Mouse (Mus musculus) MEL (cell line): ENCODE data around the gene Col13a1.

Experiments
- CTCF ChIP-seq, 3 experiments: IDR thresholded peaks in 2 of 3; conservative IDR thresholded peaks in 1 of 3; 2 replicates each; pipeline ENCODE4 v1.5.1; 2011 to 2012; ENCODE audit warnings: low read length in 3 of 3, low read depth in 2 of 3, mild to moderate bottlenecking in 2 of 3, improper control_type of control experiment in 1 of 3, inconsistent platforms in 1 of 3, mixed read lengths in 1 of 3, moderate library complexity in 1 of 3; ENCODE audit not compliant: control insufficient read depth in 1 of 3, insufficient read depth in 1 of 3, poor library complexity in 1 of 3, severe bottlenecking in 1 of 3
- EP300 ChIP-seq, 2 experiments: IDR thresholded peaks; 2 replicates each; pipeline ENCODE4 v1.6.1; 2011; ENCODE audit warnings: improper control_type of control experiment in 2 of 2, low read length in 2 of 2, low read depth in 1 of 2, mild to moderate bottlenecking in 1 of 2
- HCFC1 ChIP-seq: IDR thresholded peaks from 2 replicates; pipeline ENCODE4 v1.6.1; 2012; ENCODE audit warnings: low read depth, mild to moderate bottlenecking, inconsistent platforms, low read length, improper control_type of control experiment, moderate library complexity
- MAZ ChIP-seq: IDR thresholded peaks from 2 replicates; pipeline ENCODE4 v1.6.1; 2012; ENCODE audit warnings: low read depth, mild to moderate bottlenecking, inconsistent platforms, low read length, improper control_type of control experiment
- MXI1 ChIP-seq: IDR thresholded peaks from 2 replicates; pipeline ENCODE4 v1.6.1; 2011; ENCODE audit warnings: mild to moderate bottlenecking, low read depth, low read length, improper control_type of control experiment
- NRF1 ChIP-seq: IDR thresholded peaks from 2 replicates; pipeline ENCODE4 v1.6.1; 2014; ENCODE audit warnings: low read depth, mild to moderate bottlenecking, inconsistent platforms, low read length, improper control_type of control experiment, moderate library complexity; ENCODE audit not compliant: poor library complexity, insufficient read depth, severe bottlenecking
- POLR2A ChIP-seq, 2 experiments: IDR thresholded peaks; 2 replicates each; pipeline ENCODE4 v1.6.1; 2011 to 2012; ENCODE audit warnings: low read length in 2 of 2, mild to moderate bottlenecking in 2 of 2, control low read depth in 1 of 2, improper control_type of control experiment in 1 of 2, low read depth in 1 of 2, moderate library complexity in 1 of 2; ENCODE audit not compliant: control insufficient read depth in 1 of 2, insufficient read depth in 1 of 2, poor library complexity in 1 of 2
- RCOR1 ChIP-seq: IDR thresholded peaks from 2 replicates; pipeline ENCODE4 v1.6.1; 2012; ENCODE audit warnings: low read depth, mild to moderate bottlenecking, inconsistent platforms, low read length, improper control_type of control experiment
- TAL1 ChIP-seq: IDR thresholded peaks from 2 replicates; pipeline ENCODE4 v1.6.1; 2012; ENCODE audit warnings: mild to moderate bottlenecking, inconsistent platforms, low read length, moderate library complexity, mixed read lengths
- TCF12 ChIP-seq: IDR thresholded peaks from 2 replicates; pipeline ENCODE4 v1.6.1; 2014; ENCODE audit warnings: low read depth, mild to moderate bottlenecking, inconsistent platforms, low read length, improper control_type of control experiment, moderate library complexity
- USF2 ChIP-seq, 2 experiments: IDR thresholded peaks; 2 replicates each; pipeline ENCODE4 v1.6.1; 2011 to 2012; ENCODE audit warnings: improper control_type of control experiment in 2 of 2, low read length in 2 of 2, borderline replicate concordance in 1 of 2, inconsistent platforms in 1 of 2, low read depth in 1 of 2, mild to moderate bottlenecking in 1 of 2; ENCODE audit not compliant: insufficient read depth in 1 of 2
- ZC3H11A ChIP-seq: IDR thresholded peaks from 2 replicates; pipeline ENCODE4 v1.6.1; 2012; ENCODE audit warnings: low read depth, mild to moderate bottlenecking, inconsistent platforms, low read length, improper control_type of control experiment
- ZMIZ1 ChIP-seq: IDR thresholded peaks from 2 replicates; pipeline ENCODE4 v1.6.1; 2012; ENCODE audit warnings: low read depth, mild to moderate bottlenecking, inconsistent platforms, low read length, improper control_type of control experiment, moderate library complexity

- TF ChIP-seq POLR2A (IDR thresholded peaks at IDR 0.05; ENCODE audit: control insufficient read depth in 1 of 2, insufficient read depth in 1 of 2, low read depth in 1 of 2, low read length in 2 of 2, poor library complexity in 1 of 2) = no peak
- TF ChIP-seq NRF1 = no peak
- TF ChIP-seq RCOR1 = no peak
- TF ChIP-seq MXI1 = no peak
- no peak for TF ChIP-seq CTCF (IDR thresholded peaks at IDR 0.05 in 2 of 3, conservative IDR thresholded peaks at IDR 0.05 in 1 of 3; ENCODE audit: control insufficient read depth in 1 of 3, insufficient read depth in 1 of 3, low read depth in 2 of 3, low read length in 3 of 3, poor library complexity in 1 of 3, severe bottlenecking in 1 of 3)
- TF ChIP-seq TAL1 = no peak
- TF ChIP-seq ZMIZ1 = no peak
- TF ChIP-seq EP300 (IDR thresholded peaks at IDR 0.05; ENCODE audit: low read depth in 1 of 2, low read length in 2 of 2) = no peak
- TF ChIP-seq ZC3H11A = no peak
- TF ChIP-seq HCFC1 = no peak
- TF ChIP-seq MAZ = no peak
- TF ChIP-seq USF2 (IDR thresholded peaks at IDR 0.05; ENCODE audit: borderline replicate concordance in 1 of 2, insufficient read depth in 1 of 2, low read depth in 1 of 2, low read length in 2 of 2) = no peak
- no peak for TF ChIP-seq TCF12
Measured at GRCm38 (mm10) chr10:61898116-61898515, 80.8 kb downstream of the Col13a1 start.
